Mouse (Mus musculus): ENCODE measurements around the gene Ubr3.

The Ubr3 gene

GRCm38 (mm10) chr2:69897039-69897617, at the start of gene Ubr3:
Gene Ubr3, plus strand, starts transcription at chr2:69897246.
- peak; percentile 97 for DNase-seq (ENCODE audit: low read depth, low spot score)

- no peak for DNase-seq (ENCODE audit: low read depth, low spot score)
Measured at GRCm38 (mm10) chr2:69849215-69849614, 47.8 kb upstream of the Ubr3 start.

GRCm38 (mm10) chr2:69851427-69852058, 45.5 kb upstream of the Ubr3 start:
- DNase-seq (ENCODE audit: low read depth, low spot score) = peak; percentile 18

- peak; percentile 32 for DNase-seq (ENCODE audit: low read depth, low spot score)
Measured at GRCm38 (mm10) chr2:69856392-69856791, 40.7 kb upstream of the Ubr3 start.

- DNase-seq (ENCODE audit: low read depth, low spot score) = peak; percentile 32
Measured at GRCm38 (mm10) chr2:69857882-69858281, 39.2 kb upstream of the Ubr3 start.

GRCm38 (mm10) chr2:69860972-69861452, 36.0 kb upstream of the Ubr3 start:
- DNase-seq (ENCODE audit: low read depth, low spot score) = no peak

- DNase-seq (ENCODE audit: low read depth, low spot score) = peak; percentile 96
Measured at GRCm38 (mm10) chr2:69861485-69862091, 35.5 kb upstream of the Ubr3 start, which contains the start of gene Ssb. Gene Ssb, plus strand, starts transcription at chr2:69861562.

- DNase-seq (ENCODE audit: low read depth, low spot score) = no peak
Measured at GRCm38 (mm10) chr2:69862117-69862657, 34.9 kb upstream of the Ubr3 start.

- no peak for DNase-seq (ENCODE audit: low read depth, low spot score)
Measured at GRCm38 (mm10) chr2:69883990-69884391, 13.1 kb upstream of the Ubr3 start.

- DNase-seq (ENCODE audit: low read depth, low spot score) = no peak
Measured at GRCm38 (mm10) chr2:69884581-69884980, 12.5 kb upstream of the Ubr3 start.

GRCm38 (mm10) chr2:69885050-69885449, 12.0 kb upstream of the Ubr3 start:
- no peak for DNase-seq (ENCODE audit: low read depth, low spot score)

GRCm38 (mm10) chr2:69885451-69886305, 11.4 kb upstream of the Ubr3 start, which contains the start of gene Mettl5:
Gene Mettl5, minus strand, starts transcription at chr2:69885615.
- DNase-seq (ENCODE audit: low read depth, low spot score) = peak; percentile 93

- peak; percentile 69 for DNase-seq (ENCODE audit: low read depth, low spot score)
Measured at GRCm38 (mm10) chr2:69888957-69889356, 8.1 kb upstream of the Ubr3 start.

GRCm38 (mm10) chr2:69890843-69891242, 6.2 kb upstream of the Ubr3 start:
- DNase-seq (ENCODE audit: low read depth, low spot score) = no peak

- peak; percentile 77 for DNase-seq (ENCODE audit: low read depth, low spot score)
Measured at GRCm38 (mm10) chr2:69893145-69893544, 3.9 kb upstream of the Ubr3 start.

- DNase-seq (ENCODE audit: low read depth, low spot score) = no peak
Measured at GRCm38 (mm10) chr2:69893891-69894290, 3.2 kb upstream of the Ubr3 start.

GRCm38 (mm10) chr2:69895502-69896223, 1.4 kb upstream of the Ubr3 start:
- peak; percentile 66 for DNase-seq (ENCODE audit: low read depth, low spot score)

- DNase-seq (ENCODE audit: low read depth, low spot score) = no peak
Measured at GRCm38 (mm10) chr2:69896224-69896581, 843 bp upstream of the Ubr3 start.

GRCm38 (mm10) chr2:69897618-69898575, 851 bp downstream of the Ubr3 start:
- no peak for DNase-seq (ENCODE audit: low read depth, low spot score)

GRCm38 (mm10) chr2:69903541-69903940, 6.5 kb downstream of the Ubr3 start:
- DNase-seq (ENCODE audit: low read depth, low spot score) = no peak

Data from ZHBTc4 (cell line).